Comparison of ENCODE assay signal across 33 mouse cellular contexts in genomic region chr6:56720877-56721276, GRCm38 (mm10). TPM values are rescaled to one million over a fixed set of nuclear protein-coding genes. Genes with fewer than 3 reads are reported as not detected.
DNase-seq lines count a peak whose midpoint lies in the region; ATAC-seq lines count a peak whose summit lies in the region.
"Had no signal": no experiment of that assay in that cellular context is flagged by ENCODE, and none has a peak within 500 bp of the region (broad histone marks: within the 10 kb centered on the region; RNA-seq: fewer than 3 reads in every experiment).

No protein-coding gene starts in this region.

- H3K27ac ChIP-seq in heart, embryonic 13.5 days (replicated peaks) = peak overlapping the region; percentile 32; the same call in 1 of the 2 replicates
- H3K27ac ChIP-seq in hindbrain, embryonic 15.5 days (replicated peaks) = no peak overlapping the region
- H3K27ac ChIP-seq in hindbrain, embryonic 10.5 days = no peak overlapping the region
- H3K27ac ChIP-seq in midbrain, embryonic 14.5 days (replicated peaks; ENCODE audit: low read depth, low read length) = no peak overlapping the region
- no peak overlapping the region for H3K27ac ChIP-seq in midbrain, embryonic 15.5 days
- H3K27ac ChIP-seq in neural tube, embryonic 15.5 days (replicated peaks) = peak overlapping the region; percentile 38; the same call in 1 of the 2 replicates
- H3K27ac ChIP-seq: embryonic facial prominence, embryonic 15.5 days; heart, adult 2 months; layer of hippocampus, adult 2 months; limb, embryonic 10.5 days; liver, embryonic 15.5 days; lung, embryonic 15.5 days; stomach, postnatal 0 days had no signal

- no peak overlapping the region for H3K4me3 ChIP-seq in heart, embryonic 13.5 days
- no peak overlapping the region for H3K4me3 ChIP-seq in hindbrain, embryonic 15.5 days
- H3K4me3 ChIP-seq in hindbrain, embryonic 10.5 days = no peak overlapping the region
- H3K4me3 ChIP-seq in midbrain, embryonic 14.5 days (replicated peaks; ENCODE audit: low read depth, low read length) = no peak overlapping the region
- no peak overlapping the region for H3K4me3 ChIP-seq in midbrain, embryonic 15.5 days
- H3K4me3 ChIP-seq in neural tube, embryonic 15.5 days (replicated peaks) = no peak overlapping the region
- H3K4me3 ChIP-seq: embryonic facial prominence, embryonic 15.5 days; heart, adult 2 months; layer of hippocampus, adult 2 months; limb, embryonic 10.5 days; liver, embryonic 15.5 days; lung, embryonic 15.5 days; megakaryocyte, embryonic 14.5 days had no signal

- 0 out of 2 replicates have a peak overlapping the region, but pooled peaks have one; percentile 19 for H3K9ac ChIP-seq in heart, embryonic 13.5 days
- no peak overlapping the region for H3K9ac ChIP-seq in hindbrain, embryonic 15.5 days
- no peak overlapping the region for H3K9ac ChIP-seq in midbrain, embryonic 14.5 days (replicated peaks; ENCODE audit: low read length)
- no peak overlapping the region for H3K9ac ChIP-seq in midbrain, embryonic 15.5 days
- H3K9ac ChIP-seq in neural tube, embryonic 15.5 days (replicated peaks) = no peak overlapping the region
- H3K9ac ChIP-seq: embryonic facial prominence, embryonic 15.5 days; liver, embryonic 15.5 days; lung, embryonic 15.5 days had no signal

- no peak for ATAC-seq in heart, embryonic 13.5 days (ENCODE audit: extremely low read depth, insufficient number of reproducible peaks, low FRiP score, low TSS enrichment)
- 0 out of 2 replicates have a peak, but pooled peaks have one; percentile 24 for ATAC-seq in hindbrain, embryonic 15.5 days (ENCODE audit: low FRiP score, low read depth)
- ATAC-seq in midbrain, embryonic 14.5 days (ENCODE audit: low FRiP score, low TSS enrichment) = no peak
- no peak for ATAC-seq in midbrain, embryonic 15.5 days (replicated peaks)
- ATAC-seq in neural tube, embryonic 15.5 days (ENCODE audit: low FRiP score) = peak; percentile 40
- ATAC-seq: forebrain, embryonic 16.5 days; inflammation-experienced regulatory T-cells, adult 6 months; Patski had no signal

- H3K36me3 ChIP-seq in heart, embryonic 13.5 days = peaks cover 19% of the 10 kb centered on the region
- peaks cover 18% of the 10 kb centered on the region for H3K36me3 ChIP-seq in hindbrain, embryonic 15.5 days
- peaks cover 26% of the 10 kb centered on the region for H3K36me3 ChIP-seq in hindbrain, embryonic 10.5 days
- H3K36me3 ChIP-seq in midbrain, embryonic 14.5 days (ENCODE audit: control insufficient read depth, insufficient read depth, low read length) = peaks cover 22% of the 10 kb centered on the region
- peaks cover 8% of the 10 kb centered on the region; the same call in 1 of the 2 replicates for H3K36me3 ChIP-seq in midbrain, embryonic 15.5 days (replicated peaks)
- peaks cover 16% of the 10 kb centered on the region for H3K36me3 ChIP-seq in neural tube, embryonic 15.5 days

- DNase-seq in heart, adult 18-20 months = no peak
- no peak for DNase-seq in hindbrain, embryonic 10.5 days (ENCODE audit: low spot score)
- peak; percentile 20 for DNase-seq in midbrain, embryonic 14.5 days
- DNase-seq: adrenal gland, adult 2 months; B cell, adult 2 months; cerebellum, adult 2 months; cerebellum, postnatal 36 days; embryo, embryonic 11 days; gastrocnemius, postnatal 25 days; heart, adult 2 months; kidney, adult 18-20 months; kidney, postnatal 25 days; liver; lung, postnatal 36 days; right cerebral cortex, postnatal 14 days; thymus, adult 2 months; thymus, postnatal 4 days had no signal

- H3K27me3 ChIP-seq in heart, embryonic 13.5 days (replicated peaks) = no peaks in the 10 kb centered on the region
- H3K27me3 ChIP-seq in hindbrain, embryonic 15.5 days = no peaks in the 10 kb centered on the region
- H3K27me3 ChIP-seq in hindbrain, embryonic 10.5 days (ENCODE audit: insufficient read depth, poor library complexity, severe bottlenecking) = no peaks in the 10 kb centered on the region
- H3K27me3 ChIP-seq in midbrain, embryonic 14.5 days (ENCODE audit: control insufficient read depth, insufficient read depth, low read length) = no peaks in the 10 kb centered on the region
- no peaks in the 10 kb centered on the region for H3K27me3 ChIP-seq in midbrain, embryonic 15.5 days (replicated peaks)
- no peaks in the 10 kb centered on the region for H3K27me3 ChIP-seq in neural tube, embryonic 15.5 days (replicated peaks)
- H3K27me3 ChIP-seq: CH12.LX; embryonic facial prominence, embryonic 15.5 days; liver, embryonic 15.5 days; lung, embryonic 15.5 days; megakaryocyte, embryonic 14.5 days; Patski had no signal

- H3K9me3 ChIP-seq in heart, embryonic 13.5 days = no peaks in the 10 kb centered on the region
- no peaks in the 10 kb centered on the region for H3K9me3 ChIP-seq in hindbrain, embryonic 15.5 days
- no peaks in the 10 kb centered on the region for H3K9me3 ChIP-seq in hindbrain, embryonic 10.5 days
- no peaks in the 10 kb centered on the region for H3K9me3 ChIP-seq in midbrain, embryonic 14.5 days (ENCODE audit: control insufficient read depth, low read length)
- H3K9me3 ChIP-seq in midbrain, embryonic 15.5 days = no peaks in the 10 kb centered on the region
- H3K9me3 ChIP-seq in neural tube, embryonic 15.5 days (replicated peaks) = no peaks in the 10 kb centered on the region
- H3K9me3 ChIP-seq: embryonic facial prominence, embryonic 15.5 days; G1E; limb, embryonic 10.5 days; liver, embryonic 15.5 days; lung, embryonic 15.5 days; megakaryocyte, embryonic 14.5 days had no signal

- peaks cover 28% of the 10 kb centered on the region for H3K4me1 ChIP-seq in heart, embryonic 13.5 days
- peaks cover 15% of the 10 kb centered on the region for H3K4me1 ChIP-seq in hindbrain, embryonic 15.5 days (replicated peaks)
- peaks cover 10% of the 10 kb centered on the region for H3K4me1 ChIP-seq in hindbrain, embryonic 10.5 days (replicated peaks)
- peaks cover 13% of the 10 kb centered on the region for H3K4me1 ChIP-seq in midbrain, embryonic 14.5 days (ENCODE audit: control insufficient read depth, insufficient read depth, low read length)
- H3K4me1 ChIP-seq in midbrain, embryonic 15.5 days = peaks cover 16% of the 10 kb centered on the region
- H3K4me1 ChIP-seq in neural tube, embryonic 15.5 days = peaks cover 30% of the 10 kb centered on the region

- 45% methylated on average over 3 of the region's 3 CpGs for WGBS in heart, embryonic 13.5 days
- WGBS in hindbrain, embryonic 15.5 days = 62% methylated on average over 3 of the region's 3 CpGs
- 79% methylated on average over 3 of the region's 3 CpGs for WGBS in hindbrain, embryonic 10.5 days
- WGBS in midbrain, embryonic 14.5 days = 59% methylated on average over 3 of the region's 3 CpGs
- 53% methylated on average over 3 of the region's 3 CpGs for WGBS in midbrain, embryonic 15.5 days
- WGBS in neural tube, embryonic 15.5 days = 39% methylated on average over 3 of the region's 3 CpGs

- H3K4me2 ChIP-seq in heart, embryonic 13.5 days = no peak overlapping the region
- no peak overlapping the region for H3K4me2 ChIP-seq in hindbrain, embryonic 15.5 days
- H3K4me2 ChIP-seq in midbrain, embryonic 14.5 days (ENCODE audit: low read length) = no peak overlapping the region
- no peak overlapping the region for H3K4me2 ChIP-seq in midbrain, embryonic 15.5 days
- H3K4me2 ChIP-seq in neural tube, embryonic 15.5 days = no peak overlapping the region
- H3K4me2 ChIP-seq: embryonic facial prominence, embryonic 15.5 days; liver, embryonic 15.5 days; lung, embryonic 15.5 days had no signal

RNA-seq across cellular contexts. Expression of gene Avl9, which starts 6.2 kb away (rescaled TPM):
- polyA plus RNA-seq in heart, embryonic 13.5 days (2015; fragmentation: Nextera tagmentation; extraction: Ambion mirVana) = 5.8 TPM in 2 replicates
- 1 to 10 TPM; 4.9 to 7.6 TPM for total RNA-seq in heart, adult 18-20 months (2021)
- polyA plus RNA-seq in hindbrain, embryonic 15.5 days (2015; fragmentation: Nextera tagmentation; extraction: Ambion mirVana) = 25.8 and 26.1 TPM in 2 replicates
- polyA plus RNA-seq in hindbrain, embryonic 10.5 days (2016; fragmentation: Nextera tagmentation; extraction: Ambion mirVana) = 15.4 and 19.0 TPM in 2 replicates
- polyA plus RNA-seq in midbrain, embryonic 14.5 days (2014; fragmentation: Nextera tagmentation; extraction: Ambion mirVana) = 42.8 and 54.6 TPM in 2 replicates
- 28.8 and 31.9 TPM in 2 replicates for polyA plus RNA-seq in midbrain, embryonic 15.5 days (2015; fragmentation: Nextera tagmentation; extraction: Ambion mirVana)
- polyA plus RNA-seq in neural tube, embryonic 15.5 days (2015; fragmentation: Nextera tagmentation; extraction: Ambion mirVana) = 20.2 and 22.5 TPM in 2 replicates

RNA-seq across cellular contexts. Expression of gene Lsm5, which starts 16.4 kb away (rescaled TPM):
- 70.2 and 74.5 TPM in 2 replicates for polyA plus RNA-seq in heart, embryonic 13.5 days (2015; fragmentation: Nextera tagmentation; extraction: Ambion mirVana)
- total RNA-seq in heart, adult 18-20 months (2021) = 10 to 100 TPM; 13.7 to 20.4 TPM
- 70.5 and 89.9 TPM in 2 replicates for polyA plus RNA-seq in hindbrain, embryonic 15.5 days (2015; fragmentation: Nextera tagmentation; extraction: Ambion mirVana)
- 188 and 197 TPM in 2 replicates for polyA plus RNA-seq in hindbrain, embryonic 10.5 days (2016; fragmentation: Nextera tagmentation; extraction: Ambion mirVana)
- polyA plus RNA-seq in midbrain, embryonic 14.5 days (2014; fragmentation: Nextera tagmentation; extraction: Ambion mirVana) = 103 and 104 TPM in 2 replicates
- polyA plus RNA-seq in midbrain, embryonic 15.5 days (2015; fragmentation: Nextera tagmentation; extraction: Ambion mirVana) = 62.6 and 63.5 TPM in 2 replicates
- 85.7 and 86.6 TPM in 2 replicates for polyA plus RNA-seq in neural tube, embryonic 15.5 days (2015; fragmentation: Nextera tagmentation; extraction: Ambion mirVana)

Comparison
In these comparisons a context has a peak if more than half of its experiments do, and no peak if none do; other contexts are left out.
1. ATAC-seq: peak in hindbrain, embryonic 15.5 days (single experiment) and neural tube, embryonic 15.5 days (single experiment); none in heart, embryonic 13.5 days (single experiment), midbrain, embryonic 14.5 days (single experiment) and midbrain, embryonic 15.5 days (single experiment).
2. H3K27ac ChIP-seq: peak in heart, embryonic 13.5 days (single experiment) and neural tube, embryonic 15.5 days (single experiment); none in hindbrain, embryonic 15.5 days (single experiment), hindbrain, embryonic 10.5 days (single experiment), midbrain, embryonic 14.5 days (single experiment) and midbrain, embryonic 15.5 days (single experiment).